Mouse (Mus musculus): Measurements from ENCODE around the gene Kmt2b.

- TF ChIP-seq CTCF (IDR thresholded peaks at IDR 0.05; ENCODE audit: borderline replicate concordance, insufficient read depth, low read length) (no peak), POLR2A (IDR thresholded peaks at IDR 0.05; ENCODE audit: low read depth, low read length) (no peak)
These were observed 5.3 kb upstream of the Kmt2b start for GRCm38 (mm10) chr7:30593579-30594509.
